In the genomic region with DNA sequence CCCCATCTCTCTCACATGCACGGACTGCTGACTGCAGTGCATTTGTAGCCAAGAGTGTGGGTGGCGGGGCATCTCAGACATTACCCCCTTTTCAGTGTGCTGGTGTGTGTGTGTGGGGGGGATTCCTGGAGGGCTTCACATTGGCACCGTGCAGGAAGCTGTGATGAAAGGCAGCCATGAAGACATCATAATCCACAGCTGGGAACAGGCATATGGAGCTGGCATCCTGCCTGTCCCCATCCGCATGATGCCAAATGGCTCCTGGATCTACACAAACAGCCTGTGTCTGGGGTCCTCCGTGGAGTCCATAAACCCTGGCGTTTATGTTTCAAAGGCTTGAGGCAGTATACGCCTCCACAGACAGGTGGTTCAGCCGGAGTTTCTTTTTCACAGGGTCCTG, we compare ENCODE assay signal across 12 mouse cellular contexts.
DNase-seq lines count a peak whose midpoint lies in the region; ATAC-seq and TF ChIP-seq lines count a peak whose summit lies in the region.
"Had no signal": no experiment of that assay in that cellular context is flagged by ENCODE, and none has a peak within 500 bp of the region (broad histone marks: within the 10 kb centered on the region; RNA-seq: fewer than 3 reads in every experiment).

No protein-coding gene starts in this region.

- no peak for TF ChIP-seq EP300 in lung, postnatal 0 days (IDR thresholded peaks at IDR 0.05)

- no peak for TF ChIP-seq POLR2A in kidney, adult 2 months (IDR thresholded peaks at IDR 0.05; ENCODE audit: low read depth, low read length)

- ATAC-seq in forebrain, embryonic 13.5 days: peak; percentile 66
- ATAC-seq in forebrain, embryonic 11.5 days (replicated peaks; ENCODE audit: low FRiP score): no peak
- peak; percentile 29 for ATAC-seq in lung, postnatal 0 days
- peak; percentile 37; the same call in 1 of the 2 replicates for ATAC-seq in midbrain, embryonic 16.5 days

- H3K9ac ChIP-seq in forebrain, embryonic 13.5 days: no peak overlapping the region
- no peak overlapping the region for H3K9ac ChIP-seq in forebrain, embryonic 11.5 days (ENCODE audit: low read length)
- no peak overlapping the region for H3K9ac ChIP-seq in lung, postnatal 0 days (replicated peaks; ENCODE audit: low read depth)
- H3K9ac ChIP-seq in midbrain, embryonic 16.5 days (ENCODE audit: low read depth, low read length): no peak overlapping the region

- H3K4me1 ChIP-seq in forebrain, embryonic 13.5 days: peaks cover 32% of the 10 kb centered on the region
- peaks cover 7% of the 10 kb centered on the region for H3K4me1 ChIP-seq in forebrain, embryonic 11.5 days (replicated peaks; ENCODE audit: control insufficient read depth, insufficient read depth, low read length)
- H3K4me1 ChIP-seq in lung, postnatal 0 days (ENCODE audit: insufficient read depth, low read depth, low read length): no peaks in the 10 kb centered on the region
- H3K4me1 ChIP-seq in midbrain, embryonic 16.5 days (ENCODE audit: control insufficient read depth, insufficient read depth, low read length): peaks cover 10% of the 10 kb centered on the region
- no peaks in the 10 kb centered on the region for H3K4me1 ChIP-seq in kidney, adult 2 months (ENCODE audit: control insufficient read depth, insufficient read depth, low read length)
- H3K4me1 ChIP-seq: megakaryocyte, embryonic 14.5 days had no signal

- no peaks in the 10 kb centered on the region for H3K27me3 ChIP-seq in forebrain, embryonic 13.5 days
- no peaks in the 10 kb centered on the region for H3K27me3 ChIP-seq in forebrain, embryonic 11.5 days (ENCODE audit: control insufficient read depth, insufficient read depth, low read length)
- H3K27me3 ChIP-seq in lung, postnatal 0 days (replicated peaks; ENCODE audit: insufficient read depth, low read length): no peaks in the 10 kb centered on the region
- H3K27me3 ChIP-seq in midbrain, embryonic 16.5 days (ENCODE audit: control insufficient read depth, insufficient read depth, low read depth, low read length): no peaks in the 10 kb centered on the region
- no peaks in the 10 kb centered on the region for H3K27me3 ChIP-seq in kidney, adult 2 months (replicated peaks; ENCODE audit: control insufficient read depth, insufficient read depth, low read length)
- H3K27me3 ChIP-seq: megakaryocyte, embryonic 14.5 days had no signal

- no peaks in the 10 kb centered on the region for H3K36me3 ChIP-seq in forebrain, embryonic 13.5 days (ENCODE audit: poor library complexity, severe bottlenecking)
- H3K36me3 ChIP-seq in forebrain, embryonic 11.5 days (ENCODE audit: control insufficient read depth, insufficient read depth, low read length): no peaks in the 10 kb centered on the region
- H3K36me3 ChIP-seq in lung, postnatal 0 days (ENCODE audit: insufficient read depth, low read length): no peaks in the 10 kb centered on the region
- H3K36me3 ChIP-seq in midbrain, embryonic 16.5 days (ENCODE audit: control insufficient read depth, insufficient read depth, low read length): no peaks in the 10 kb centered on the region
- no peaks in the 10 kb centered on the region for H3K36me3 ChIP-seq in kidney, adult 2 months (ENCODE audit: control insufficient read depth, insufficient read depth, low read length)

- 56% methylated on average over 8 of the region's 8 CpGs for WGBS in forebrain, embryonic 13.5 days
- WGBS in forebrain, embryonic 11.5 days: 83% methylated on average over 8 of the region's 8 CpGs
- 63% methylated on average over 8 of the region's 8 CpGs for WGBS in lung, postnatal 0 days
- 66% methylated on average over 8 of the region's 8 CpGs for WGBS in midbrain, embryonic 16.5 days
- 69% methylated on average over 8 of the region's 8 CpGs for WGBS in kidney, adult 2 months

- no peaks in the 10 kb centered on the region for H3K9me3 ChIP-seq in forebrain, embryonic 13.5 days (replicated peaks)
- no peaks in the 10 kb centered on the region for H3K9me3 ChIP-seq in forebrain, embryonic 11.5 days (ENCODE audit: control insufficient read depth, low read length)
- no peaks in the 10 kb centered on the region for H3K9me3 ChIP-seq in lung, postnatal 0 days (ENCODE audit: low read length)
- H3K9me3 ChIP-seq in midbrain, embryonic 16.5 days (replicated peaks; ENCODE audit: control insufficient read depth, low read length, poor library complexity, severe bottlenecking): no peaks in the 10 kb centered on the region

- H3K4me3 ChIP-seq in forebrain, embryonic 13.5 days: no peak overlapping the region
- H3K4me3 ChIP-seq in forebrain, embryonic 11.5 days (ENCODE audit: low read depth, low read length): no peak overlapping the region
- H3K4me3 ChIP-seq in lung, postnatal 0 days (ENCODE audit: low read depth, low read length): no peak overlapping the region
- no peak overlapping the region for H3K4me3 ChIP-seq in midbrain, embryonic 16.5 days (ENCODE audit: low read depth, low read length)
- H3K4me3 ChIP-seq in kidney, adult 2 months (ENCODE audit: insufficient read depth, low read depth, low read length): no peak overlapping the region
- H3K4me3 ChIP-seq: megakaryocyte, embryonic 14.5 days had no signal

- H3K27ac ChIP-seq in forebrain, embryonic 13.5 days: peak overlapping the region; percentile 49
- H3K27ac ChIP-seq in forebrain, embryonic 11.5 days (ENCODE audit: low read depth, low read length): no peak overlapping the region
- H3K27ac ChIP-seq in lung, postnatal 0 days (ENCODE audit: low read length): no peak overlapping the region
- H3K27ac ChIP-seq in midbrain, embryonic 16.5 days (ENCODE audit: low read length): no peak overlapping the region
- no peak overlapping the region for H3K27ac ChIP-seq in kidney, adult 2 months (ENCODE audit: insufficient read depth, low read depth, low read length)

- DNase-seq in forebrain, embryonic 11.5 days (ENCODE audit: low spot score): no peak
- peak; percentile 43 for DNase-seq in lung, postnatal 0 days (ENCODE audit: low spot score)
- no peak for DNase-seq in lung, postnatal 36 days
- DNase-seq in layer of hippocampus, adult 9-11 months: peak; percentile 60
- no peak for DNase-seq in kidney, adult 18-20 months
- no peak for DNase-seq in kidney, adult 2 months
- DNase-seq: adrenal gland, postnatal 25 days; B cell, adult 2 months; kidney, adult 8-10 months had no signal

- TF ChIP-seq CTCF in lung, postnatal 0 days (IDR thresholded peaks at IDR 0.05): no peak
- no peak for TF ChIP-seq CTCF in kidney, adult 2 months (conservative IDR thresholded peaks at IDR 0.05; ENCODE audit: insufficient read depth, insufficient read length, low read depth, low read length)

- no peak overlapping the region for H3K4me2 ChIP-seq in forebrain, embryonic 13.5 days
- no peak overlapping the region for H3K4me2 ChIP-seq in forebrain, embryonic 11.5 days (ENCODE audit: low read depth, low read length, severe bottlenecking)
- H3K4me2 ChIP-seq in lung, postnatal 0 days (replicated peaks; ENCODE audit: low read depth, low read length): no peak overlapping the region
- no peak overlapping the region for H3K4me2 ChIP-seq in midbrain, embryonic 16.5 days (ENCODE audit: low read length)

Comparison
In these comparisons a context has a peak if more than half of its experiments do, and no peak if none do; other contexts are left out.
1. DNase-seq: peak in lung, postnatal 0 days (single experiment) and layer of hippocampus, adult 9-11 months (single experiment); none in forebrain, embryonic 11.5 days (single experiment), lung, postnatal 36 days (single experiment), kidney, adult 18-20 months (single experiment) and kidney, adult 2 months (single experiment).